Mouse (Mus musculus): ENCODE results near the gene Dusp18. TPM values are rescaled to one million over a fixed set of nuclear protein-coding genes. Genes with fewer than 3 reads are reported as not detected.

The Dusp18 gene
- polyA plus RNA-seq, 1 experiment from 2014 or later, result 24.7 TPM

DNA sequence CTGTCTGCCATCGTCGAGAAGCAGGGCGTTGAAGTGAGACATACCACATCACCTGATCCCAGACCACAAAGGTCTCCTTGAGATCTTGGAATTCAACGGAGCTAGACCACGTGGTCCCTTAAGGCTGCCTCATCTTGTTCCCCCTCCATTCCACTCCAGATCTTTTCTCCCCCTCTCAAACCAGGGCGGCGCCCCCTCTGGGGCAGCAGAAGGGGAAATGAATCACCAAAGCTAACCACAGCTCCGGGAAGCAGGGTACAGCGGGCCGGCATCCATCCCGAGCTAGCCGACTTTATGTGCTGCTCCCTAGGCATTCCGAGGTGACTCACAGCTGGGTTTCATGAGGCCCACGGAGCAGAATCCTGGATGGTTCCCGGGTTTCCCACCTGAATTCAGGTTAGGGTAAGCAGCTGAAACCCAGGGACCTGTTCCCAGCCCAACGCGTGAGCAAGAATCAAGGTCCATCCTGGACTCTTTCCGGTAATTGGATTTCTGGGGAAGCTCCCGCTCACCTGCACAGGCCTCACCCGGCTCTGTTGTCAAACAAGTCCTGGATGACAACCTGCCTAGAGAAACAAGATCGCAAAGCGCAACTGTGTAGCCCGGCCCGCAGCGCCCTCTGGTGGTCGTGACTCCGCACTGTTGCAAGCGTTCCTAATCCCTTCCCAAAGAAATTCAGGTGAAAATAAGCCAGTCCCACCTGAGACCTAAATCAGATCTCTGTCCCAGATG lies 19.2 kb downstream of the Dusp18 start, which contains the start of gene Slc35e4:
Gene Slc35e4 (minus strand): TSS at position 556 of the 732 bp plus-strand sequence.
- no peaks in the 10 kb centered on the region for H3K36me3 ChIP-seq
- peak; percentile 72 for ATAC-seq (ENCODE audit: low read depth)
- 1% methylated on average over 28 of the region's 28 CpGs for WGBS
- peaks cover 52% of the 10 kb centered on the region for H3K4me1 ChIP-seq (replicated peaks)
- peak within 1 kb of the TSS; percentile 82 for H3K9ac ChIP-seq
- H3K27me3 ChIP-seq, result 0 out of 2 replicates have a peak, but pooled peaks cover 8% of the 10 kb centered on the region
- peak within 1 kb of the TSS; percentile 64 for H3K4me3 ChIP-seq
- H3K4me2 ChIP-seq, result peak within 1 kb of the TSS; percentile 93
- no peaks in the 10 kb centered on the region for H3K9me3 ChIP-seq
- H3K27ac ChIP-seq (replicated peaks), result peak within 1 kb of the TSS; percentile 77

DNA sequence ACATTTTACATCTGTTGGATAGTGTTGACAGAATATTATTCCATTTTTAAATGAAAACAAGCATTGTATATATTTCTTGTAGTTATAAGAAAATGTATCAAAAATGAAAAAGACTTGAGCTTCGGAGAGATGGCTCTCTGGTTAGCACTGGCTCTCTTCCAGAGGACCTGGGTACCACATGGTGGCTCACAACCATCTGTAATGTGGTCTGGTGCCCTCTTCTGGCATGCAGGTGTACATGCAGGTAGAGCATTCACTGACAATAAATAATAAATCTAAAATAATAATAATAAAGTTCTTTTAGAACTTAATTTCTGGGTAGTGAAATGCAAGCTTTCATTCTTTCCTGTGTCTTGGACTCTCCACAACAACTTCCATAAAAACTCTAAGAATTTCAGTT lies 23.7 kb downstream of the Dusp18 start:
- WGBS, result 79% methylated on average over 1 of the region's 1 CpGs
- Histone ChIP-seq H3K4me3 (no peak overlapping the region), H3K27ac (replicated peaks) (no peak overlapping the region), H3K4me1 (replicated peaks) (peaks cover 10% of the 10 kb centered on the region), H3K9me3 (no peaks in the 10 kb centered on the region), H3K4me2 (no peak overlapping the region), H3K27me3 (no peaks in the 10 kb centered on the region), H3K36me3 (peaks cover 10% of the 10 kb centered on the region), H3K9ac (no peak overlapping the region)
- no peak for ATAC-seq (ENCODE audit: low read depth)

DNA sequence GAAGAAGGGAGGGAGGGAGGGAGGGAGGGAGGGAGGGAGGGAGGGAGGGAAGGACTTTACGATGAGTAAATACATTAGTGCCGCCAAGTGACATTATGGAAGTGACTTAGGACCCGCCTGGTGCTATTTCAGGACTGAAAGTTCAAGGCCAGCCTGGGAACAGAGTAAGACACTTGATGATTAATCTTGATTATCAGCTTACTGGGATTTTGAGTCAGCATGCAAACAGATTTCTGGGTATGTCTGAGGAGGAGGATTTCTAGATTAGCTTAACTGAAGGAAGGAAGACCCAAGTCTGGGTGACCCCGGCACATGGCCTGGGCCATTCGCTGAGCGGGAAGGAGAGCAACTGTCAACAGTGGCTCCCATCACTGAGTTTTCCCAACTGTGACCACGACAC lies 25.4 kb downstream of the Dusp18 start:
- Histone ChIP-seq H3K9me3 (no peaks in the 10 kb centered on the region), H3K4me1 (replicated peaks) (no peaks in the 10 kb centered on the region; the same call in 1 of the 2 replicates), H3K4me3 (no peak overlapping the region), H3K4me2 (no peak overlapping the region), H3K27me3 (no peaks in the 10 kb centered on the region), H3K36me3 (peaks cover 21% of the 10 kb centered on the region), H3K9ac (no peak overlapping the region), H3K27ac (replicated peaks) (no peak overlapping the region)
- no peak for ATAC-seq (ENCODE audit: low read depth)
- 88% methylated on average over 7 of the region's 7 CpGs for WGBS

DNA sequence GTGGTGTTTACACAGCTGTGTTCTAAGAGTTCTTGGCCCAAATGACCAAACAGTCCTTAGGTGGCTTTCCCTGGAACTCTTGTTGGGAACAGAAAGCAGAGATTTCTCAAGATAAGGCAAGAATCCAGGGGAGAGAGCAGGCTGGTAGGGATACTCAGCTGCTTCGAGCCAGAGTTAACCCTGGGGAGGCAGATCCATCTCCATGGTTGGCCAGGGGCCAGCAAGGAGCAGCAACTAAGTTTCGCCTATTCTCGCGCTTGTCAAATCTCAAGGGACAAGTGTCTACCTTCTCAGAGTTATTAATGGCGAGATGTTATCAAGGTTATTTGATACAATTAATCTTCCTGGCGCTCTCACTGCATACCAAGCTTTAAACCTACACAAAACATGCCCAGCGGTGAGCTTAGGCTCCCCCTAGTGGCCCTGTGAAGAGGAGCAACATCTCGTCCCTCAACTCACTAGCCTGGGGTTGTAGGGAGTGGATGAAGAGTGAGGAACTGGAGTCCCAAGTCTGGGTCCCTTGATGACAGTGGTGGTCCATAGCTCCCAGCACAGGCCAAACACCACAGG lies 26.3 kb downstream of the Dusp18 start:
- Histone ChIP-seq H3K27me3 (no peaks in the 10 kb centered on the region), H3K36me3 (peaks cover 27% of the 10 kb centered on the region), H3K4me1 (replicated peaks) (no peaks in the 10 kb centered on the region; the same call in 1 of the 2 replicates), H3K9ac (no peak overlapping the region), H3K4me3 (no peak overlapping the region), H3K4me2 (no peak overlapping the region), H3K9me3 (no peaks in the 10 kb centered on the region), H3K27ac (replicated peaks) (no peak overlapping the region)
- peak; percentile 15; the same call in 1 of the 2 replicates for ATAC-seq (ENCODE audit: low read depth)
- 28% methylated on average over 8 of the region's 8 CpGs for WGBS

DNA sequence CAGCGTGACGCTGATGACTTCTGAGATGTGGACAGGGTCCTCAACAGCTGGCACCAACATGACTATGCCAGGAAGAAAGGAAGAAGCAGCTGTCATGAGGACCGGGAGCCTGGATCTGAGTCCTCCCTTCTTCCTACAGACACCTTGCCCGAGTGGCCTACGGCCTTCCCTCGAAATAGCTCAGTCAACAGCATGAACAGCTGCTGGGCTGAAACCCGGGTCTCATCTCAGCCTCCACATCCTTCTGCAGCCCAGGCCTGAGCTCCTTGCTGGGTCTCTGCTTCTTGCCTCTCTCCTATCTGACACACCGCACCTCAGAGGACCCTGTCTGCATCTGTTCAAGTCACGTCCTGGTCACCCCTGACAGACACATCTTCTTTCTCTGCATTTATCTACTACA lies 27.1 kb downstream of the Dusp18 start:
- no peak overlapping the region for H3K9ac ChIP-seq
- H3K9me3 ChIP-seq, result no peaks in the 10 kb centered on the region
- ATAC-seq (ENCODE audit: low read depth), result no peak
- no peak overlapping the region for H3K4me3 ChIP-seq
- no peaks in the 10 kb centered on the region for H3K27me3 ChIP-seq
- WGBS, result 93% methylated on average over 9 of the region's 9 CpGs
- H3K4me2 ChIP-seq, result no peak overlapping the region
- H3K4me1 ChIP-seq (replicated peaks), result no peaks in the 10 kb centered on the region; the same call in 1 of the 2 replicates
- no peak overlapping the region for H3K27ac ChIP-seq (replicated peaks)
- H3K36me3 ChIP-seq, result peaks cover 33% of the 10 kb centered on the region

DNA sequence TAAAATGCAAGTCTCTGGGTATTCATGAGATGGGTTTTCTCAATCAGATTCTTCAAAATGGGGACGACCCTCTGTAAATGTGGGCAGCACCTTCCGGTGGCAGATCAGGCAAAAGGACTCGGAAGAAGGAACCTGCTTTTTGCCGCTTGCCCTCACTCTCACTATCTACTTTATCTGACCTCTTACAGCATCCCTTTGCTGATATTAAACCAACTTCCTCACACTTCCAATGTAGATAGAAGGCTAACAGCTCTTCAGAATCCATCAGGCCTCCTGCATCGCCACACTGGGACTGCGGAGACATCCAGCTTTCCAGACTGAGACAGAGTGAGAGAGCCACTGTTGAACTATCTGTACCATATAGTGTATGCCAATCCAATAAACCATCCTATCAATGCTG lies 27.7 kb downstream of the Dusp18 start:
- H3K9me3 ChIP-seq, result no peaks in the 10 kb centered on the region
- 95% methylated on average over 6 of the region's 6 CpGs for WGBS
- H3K27me3 ChIP-seq, result no peaks in the 10 kb centered on the region
- no peak overlapping the region for H3K4me3 ChIP-seq
- no peaks in the 10 kb centered on the region; the same call in 1 of the 2 replicates for H3K4me1 ChIP-seq (replicated peaks)
- H3K27ac ChIP-seq (replicated peaks), result no peak overlapping the region
- no peak overlapping the region for H3K9ac ChIP-seq
- ATAC-seq (ENCODE audit: low read depth), result no peak
- peaks cover 33% of the 10 kb centered on the region for H3K36me3 ChIP-seq
- no peak overlapping the region for H3K4me2 ChIP-seq

DNA sequence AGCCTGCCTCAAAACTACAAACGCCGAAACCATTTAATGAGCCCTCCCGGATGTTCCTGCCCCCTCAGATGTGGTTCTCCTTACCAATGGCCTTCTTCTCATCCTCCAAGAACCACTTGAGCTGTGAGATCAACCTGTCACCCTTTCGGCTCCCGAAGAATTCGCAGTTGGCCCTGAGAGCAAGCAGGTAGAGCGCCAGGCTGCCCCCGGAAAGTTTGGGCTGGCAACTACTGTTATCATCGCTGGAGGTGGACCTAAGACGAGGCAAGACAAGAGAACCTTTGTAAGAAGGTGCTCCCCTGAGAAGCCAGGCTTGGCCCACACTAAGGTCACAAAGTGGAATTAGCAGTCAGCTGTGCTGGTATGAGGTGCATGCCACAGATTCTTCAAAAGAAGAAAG lies 30.9 kb downstream of the Dusp18 start:
- Histone ChIP-seq H3K9me3 (no peaks in the 10 kb centered on the region), H3K9ac (no peak overlapping the region), H3K4me2 (no peak overlapping the region), H3K27me3 (no peaks in the 10 kb centered on the region), H3K4me3 (no peak overlapping the region), H3K36me3 (peaks cover 33% of the 10 kb centered on the region), H3K27ac (replicated peaks) (no peak overlapping the region), H3K4me1 (replicated peaks) (peaks cover 5% of the 10 kb centered on the region)
- no peak for ATAC-seq (ENCODE audit: low read depth)
- 93% methylated on average over 10 of the region's 10 CpGs for WGBS

DNA sequence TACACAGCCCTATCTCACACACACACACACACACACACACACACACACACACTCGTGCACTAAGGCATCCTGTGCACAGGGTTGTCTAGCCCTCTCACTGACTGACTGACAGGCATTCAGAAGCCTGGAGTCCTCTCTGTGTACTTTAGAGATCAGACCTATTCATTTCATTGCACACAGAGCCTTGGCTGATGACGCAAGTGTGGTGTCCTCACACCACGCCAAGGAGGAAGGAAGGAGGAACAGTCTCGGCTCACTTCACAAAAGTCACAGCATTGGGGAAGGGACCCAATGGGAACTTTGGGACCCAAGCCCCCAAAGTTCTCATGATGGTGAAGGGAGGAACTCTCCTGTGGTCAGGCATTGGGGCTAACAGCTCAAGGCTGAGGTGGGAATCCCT lies 35.0 kb downstream of the Dusp18 start:
- 86% methylated on average over 4 of the region's 4 CpGs for WGBS

DNA sequence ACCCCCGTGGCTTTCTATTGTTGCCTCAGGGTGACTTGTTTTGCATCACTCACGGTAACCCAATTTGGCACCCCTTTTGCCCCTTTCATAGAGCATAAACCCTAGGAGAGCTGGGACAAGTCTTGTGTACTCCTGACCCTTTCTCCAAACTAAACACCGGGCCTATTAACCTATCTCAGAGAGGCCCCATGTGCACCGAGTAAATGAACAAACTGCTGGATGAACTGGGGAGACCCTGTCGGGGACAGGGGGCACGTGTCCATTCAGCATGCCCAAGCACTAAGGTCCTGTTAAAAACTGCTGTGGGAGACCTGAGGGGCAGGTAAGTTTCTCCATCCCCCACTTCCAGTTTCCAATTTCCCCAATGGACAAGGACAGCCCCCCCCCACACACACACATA lies 35.9 kb downstream of the Dusp18 start:
- peak; percentile 15; the same call in 1 of the 2 replicates for ATAC-seq (ENCODE audit: low read depth)
- H3K36me3 ChIP-seq, result peaks cover 10% of the 10 kb centered on the region; the same call in 1 of the 2 replicates
- peak overlapping the region; percentile 68 for H3K4me2 ChIP-seq
- H3K27me3 ChIP-seq, result no peaks in the 10 kb centered on the region
- peak overlapping the region; percentile 66 for H3K9ac ChIP-seq
- no peaks in the 10 kb centered on the region for H3K9me3 ChIP-seq
- H3K27ac ChIP-seq (replicated peaks), result no peak overlapping the region
- WGBS, result 22% methylated on average over 6 of the region's 6 CpGs
- peak overlapping the region; percentile 44 for H3K4me3 ChIP-seq
- H3K4me1 ChIP-seq (replicated peaks), result peaks cover 18% of the 10 kb centered on the region

More for the DNA sequence above, 35.0 kb downstream of the Dusp18 start:
- no peak for ATAC-seq (ENCODE audit: low read depth)
- no peaks in the 10 kb centered on the region for H3K9me3 ChIP-seq
- no peak overlapping the region for H3K4me2 ChIP-seq
- H3K4me1 ChIP-seq (replicated peaks), result peaks cover 18% of the 10 kb centered on the region
- no peak overlapping the region for H3K9ac ChIP-seq
- no peaks in the 10 kb centered on the region for H3K27me3 ChIP-seq
- H3K27ac ChIP-seq (replicated peaks), result no peak overlapping the region
- no peak overlapping the region for H3K4me3 ChIP-seq
- peaks cover 13% of the 10 kb centered on the region; the same call in 1 of the 2 replicates for H3K36me3 ChIP-seq

DNA sequence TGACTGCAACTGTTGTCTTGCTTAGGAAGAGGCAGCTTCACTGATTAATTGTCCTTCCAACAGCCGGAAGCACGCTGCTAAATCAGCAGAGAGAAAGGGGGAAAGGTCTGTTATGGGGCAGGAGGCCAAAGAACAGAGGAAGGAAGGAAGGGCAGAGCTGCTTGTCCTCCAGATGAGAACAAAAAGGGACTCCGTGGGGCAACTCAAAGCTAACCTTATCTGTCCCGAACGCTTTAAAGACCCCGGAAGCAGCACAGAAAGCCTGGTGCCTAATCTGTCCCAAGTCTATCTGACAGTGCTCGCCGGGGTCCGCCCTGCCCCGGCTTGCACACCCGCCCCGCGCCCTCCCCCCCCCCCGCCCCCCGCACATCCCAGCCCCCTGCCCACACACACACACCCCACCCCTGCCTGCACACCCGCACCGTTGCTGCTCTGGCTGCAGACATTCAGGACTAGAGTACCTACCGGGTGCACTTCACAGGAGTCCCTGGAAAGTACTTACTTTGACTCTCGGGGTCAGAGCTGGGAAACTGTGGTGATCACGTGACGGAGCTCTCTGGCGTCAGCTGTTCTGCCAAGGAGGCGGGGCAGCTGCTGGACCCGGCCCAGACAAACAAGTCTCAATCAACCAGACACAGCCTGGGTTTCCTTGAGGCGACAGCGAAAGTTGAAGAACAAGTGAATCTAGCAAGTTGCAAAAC lies 36.6 kb downstream of the Dusp18 start, which contains the start of gene Tcn2:
Gene Tcn2 (minus strand): TSS at position 649 of the 701 bp plus-strand sequence.
- H3K4me2 ChIP-seq, result peak within 1 kb of the TSS; percentile 68
- ATAC-seq (ENCODE audit: low read depth), result peak; percentile 73; the same call in 1 of the 2 replicates
- H3K36me3 ChIP-seq, result peaks cover 4% of the 10 kb centered on the region; the same call in 1 of the 2 replicates
- peak within 1 kb of the TSS; percentile 44 for H3K4me3 ChIP-seq
- H3K27me3 ChIP-seq, result no peaks in the 10 kb centered on the region
- H3K9me3 ChIP-seq, result no peaks in the 10 kb centered on the region
- H3K4me1 ChIP-seq (replicated peaks), result peaks cover 18% of the 10 kb centered on the region
- peak within 1 kb of the TSS; percentile 66 for H3K9ac ChIP-seq
- WGBS, result under 1% methylated on average over 25 of the region's 26 CpGs
- H3K27ac ChIP-seq (replicated peaks), result no peak within 1 kb of the TSS

DNA sequence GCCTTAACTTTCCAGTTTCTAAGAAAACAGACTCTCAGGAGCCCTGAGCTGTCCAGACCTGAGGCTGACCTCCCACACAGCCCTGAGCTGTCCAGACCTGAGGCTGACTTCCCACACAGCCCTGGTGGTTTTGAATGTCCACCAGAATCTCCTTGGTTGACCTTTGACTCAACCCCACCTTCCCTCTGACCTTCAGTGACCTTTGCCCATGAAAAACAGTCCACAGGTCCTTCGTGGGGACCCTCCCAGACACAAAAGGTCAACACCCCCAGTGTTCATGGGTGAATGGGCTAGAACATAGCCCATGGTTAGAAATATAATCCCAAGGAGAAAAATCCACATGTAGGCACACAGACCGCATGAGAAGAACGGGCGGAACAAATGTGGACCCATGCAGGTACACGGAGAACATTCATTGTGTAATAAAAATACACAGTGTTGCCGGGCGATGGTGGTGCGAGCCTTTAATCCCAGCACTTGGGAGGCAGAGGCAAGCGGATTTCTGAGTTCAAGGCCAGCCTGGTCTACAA lies 38.8 kb downstream of the Dusp18 start:
- Histone ChIP-seq H3K4me2 (no peak overlapping the region), H3K9me3 (no peaks in the 10 kb centered on the region), H3K36me3 (no peaks in the 10 kb centered on the region), H3K9ac (no peak overlapping the region), H3K27ac (replicated peaks) (no peak overlapping the region), H3K27me3 (no peaks in the 10 kb centered on the region), H3K4me3 (no peak overlapping the region), H3K4me1 (replicated peaks) (peaks cover 18% of the 10 kb centered on the region)
- WGBS, result 91% methylated on average over 9 of the region's 9 CpGs
- ATAC-seq (ENCODE audit: low read depth), result no peak

DNA sequence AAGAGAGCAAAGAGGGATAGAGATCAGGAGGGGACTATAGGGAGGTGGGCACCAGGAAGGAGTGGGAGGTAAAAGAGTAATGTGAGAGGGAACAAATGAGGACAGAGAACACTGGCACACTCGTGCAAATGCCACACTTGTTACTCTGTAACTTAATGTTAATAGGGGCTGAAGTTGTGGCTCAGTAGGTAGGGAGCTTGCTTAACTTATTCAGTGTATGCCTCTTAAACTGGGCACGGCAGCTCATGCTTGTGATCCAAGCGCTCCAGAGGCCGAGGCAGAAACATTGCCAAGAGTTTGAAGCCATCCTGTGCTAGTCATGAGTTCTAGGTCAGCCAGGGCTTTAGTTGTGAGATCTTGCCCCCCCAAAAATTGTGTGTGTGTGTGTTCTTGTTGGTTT lies 40.1 kb downstream of the Dusp18 start:
- H3K4me1 ChIP-seq (replicated peaks), result peaks cover 18% of the 10 kb centered on the region
- H3K36me3 ChIP-seq, result no peaks in the 10 kb centered on the region
- 86% methylated on average over 4 of the region's 4 CpGs for WGBS
- no peak for ATAC-seq (ENCODE audit: low read depth)
- H3K4me2 ChIP-seq, result no peak overlapping the region
- no peaks in the 10 kb centered on the region for H3K27me3 ChIP-seq
- H3K9ac ChIP-seq, result no peak overlapping the region
- no peak overlapping the region for H3K27ac ChIP-seq (replicated peaks)
- no peak overlapping the region for H3K4me3 ChIP-seq
- no peaks in the 10 kb centered on the region for H3K9me3 ChIP-seq
